Mouse (Mus musculus) kidney, postnatal 10 days (tissue): ENCODE measurements at regions not wholly inside any gene's neighbourhood (a gene's known extent, or its start where the extent isn't known, plus 50 kb on each side); places are given as distances from the start of the nearest gene placed in this dataset.

Source experiments
- DNase-seq: peaks from one replicate; pipeline ENCODE4 v3.0.0; 2021; ENCODE audit warnings: mixed read lengths

DNA sequence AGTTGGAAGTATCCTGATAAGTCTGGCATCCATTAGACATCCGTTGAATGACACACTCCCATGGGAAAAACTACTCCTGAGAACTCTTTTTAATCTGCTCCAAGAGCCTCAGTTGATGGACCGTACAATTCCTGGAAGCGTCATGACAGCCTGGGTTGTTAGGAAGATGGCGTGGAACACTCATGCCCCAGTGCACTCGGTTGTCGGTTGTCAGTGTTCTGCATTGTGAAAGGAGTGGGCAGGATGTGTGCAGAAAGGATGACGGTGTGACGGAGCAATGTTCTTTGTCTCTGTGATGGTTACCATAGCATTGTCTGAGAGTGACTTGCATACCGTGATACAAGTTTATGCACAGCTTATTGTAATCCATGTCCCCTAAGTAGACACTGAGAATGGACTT is 164.4 kb downstream of the Slc30a10 start:
- no peak for DNase-seq

DNA sequence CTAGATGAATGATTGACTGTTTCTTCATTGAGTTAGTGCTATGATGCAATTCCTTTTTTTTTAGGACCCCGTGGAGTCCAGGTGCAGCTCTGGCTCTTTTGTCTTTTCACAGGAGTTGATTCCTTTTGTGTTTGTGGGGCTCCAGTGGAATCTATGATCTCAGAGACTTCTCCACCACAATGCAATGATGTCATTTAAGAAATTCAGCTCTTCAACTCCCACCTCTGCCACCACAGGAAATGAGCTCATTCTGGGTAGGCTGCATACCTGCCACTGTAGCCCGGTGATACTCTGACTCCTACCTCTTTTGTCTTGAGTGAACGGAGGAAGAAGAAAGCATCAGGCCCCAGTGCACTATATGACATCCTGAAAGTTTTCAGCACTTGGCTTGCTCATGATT is 173.8 kb downstream of the Slc30a10 start:
- no peak for DNase-seq

DNA sequence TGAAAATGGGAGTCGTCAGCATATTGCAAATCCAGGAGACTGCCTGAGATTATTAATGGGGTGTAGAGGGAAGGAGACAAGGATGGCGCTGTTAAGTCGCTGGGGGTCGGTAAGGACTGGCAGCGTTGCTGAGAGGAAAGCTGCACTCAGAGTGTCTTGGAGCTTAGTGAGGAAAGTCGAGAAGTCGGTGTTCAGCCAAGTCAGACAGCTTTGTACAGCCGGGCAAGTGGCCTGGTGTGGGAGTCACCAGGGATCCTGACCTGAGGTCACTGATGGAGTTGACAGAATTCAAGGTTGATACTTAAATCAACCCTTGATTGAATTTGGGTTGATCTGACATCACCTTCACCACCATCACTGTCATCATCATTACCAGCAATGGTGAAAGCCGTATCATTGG is 175.3 kb downstream of the Slc30a10 start:
- no peak for DNase-seq

DNA sequence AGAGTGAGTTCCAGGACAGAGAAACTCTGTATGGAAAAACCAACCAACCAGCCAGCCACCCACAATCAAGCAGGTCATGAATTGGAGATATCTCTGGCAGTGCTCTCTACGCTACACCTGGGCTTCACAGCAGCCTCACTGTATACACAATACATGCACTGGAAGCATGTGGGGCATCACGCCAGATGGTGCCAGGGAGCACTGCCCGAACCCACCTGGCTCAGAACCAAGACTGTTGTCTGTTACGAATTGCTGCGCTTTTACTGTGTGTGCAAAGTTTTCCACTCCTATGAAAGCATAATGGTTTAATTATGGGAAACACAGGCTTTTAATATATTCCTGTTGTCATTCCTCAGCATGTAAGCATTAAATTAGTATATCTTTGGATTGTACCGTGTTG is 184.0 kb downstream of the Slc30a10 start:
- no peak for DNase-seq

DNA sequence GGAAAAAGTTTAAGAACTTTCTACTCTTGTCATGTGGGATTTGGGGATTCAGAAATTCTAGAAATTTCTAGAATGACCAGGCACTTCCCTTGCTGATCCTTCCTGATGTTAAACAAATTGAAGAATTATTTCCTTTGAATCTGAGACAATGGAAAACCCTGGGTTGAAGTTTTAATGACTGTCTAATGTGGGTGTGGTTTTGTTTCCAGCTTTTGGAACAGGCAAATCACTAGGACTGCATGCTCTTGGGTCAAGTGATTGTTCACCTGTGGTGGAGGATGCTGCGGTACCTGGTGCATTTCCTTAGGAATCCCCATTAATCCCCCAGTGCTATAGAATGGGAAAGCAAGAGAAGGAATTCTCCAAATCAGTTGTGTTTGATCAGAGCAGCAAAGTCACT is 184.8 kb downstream of the Slc30a10 start:
- DNase-seq, result no peak

DNA sequence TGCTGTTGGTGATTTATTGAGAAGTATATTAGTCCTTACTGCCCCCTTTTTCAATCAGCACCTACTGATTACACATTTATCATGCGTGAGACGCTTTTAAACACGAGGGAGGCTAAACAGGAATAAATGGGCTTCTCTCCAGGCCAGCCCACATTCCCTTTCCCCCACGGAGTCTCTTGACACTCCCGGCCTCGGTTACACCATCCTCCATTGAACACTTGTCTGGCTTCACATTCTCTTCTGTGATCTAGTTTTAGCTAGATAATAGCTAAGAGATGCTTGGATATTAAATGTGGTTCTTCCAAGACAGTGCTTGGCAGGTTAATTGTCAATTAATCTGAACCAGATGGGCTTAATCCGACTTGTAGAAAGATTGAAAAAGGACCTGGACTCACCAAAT is 189.4 kb downstream of the Slc30a10 start:
- DNase-seq, result no peak

DNA sequence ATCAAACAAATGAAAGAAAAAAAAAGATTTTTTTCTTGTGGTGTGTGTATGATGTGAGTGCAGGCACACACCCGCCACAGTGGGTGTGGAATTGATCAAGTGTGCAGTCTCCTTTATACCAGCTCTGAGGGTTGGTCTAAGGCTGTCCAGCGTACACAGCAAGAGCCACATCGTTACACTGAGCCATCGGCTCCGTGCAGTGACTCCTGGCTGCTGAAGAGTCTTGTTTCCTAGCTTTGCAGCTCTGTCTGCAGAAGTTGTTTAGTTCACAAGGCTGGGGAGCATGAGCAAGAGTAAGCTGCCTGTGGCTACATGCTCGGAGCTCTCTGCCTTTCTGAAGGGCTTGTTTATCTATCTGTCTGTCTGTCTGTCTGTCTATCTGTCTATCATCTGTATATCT is 193.5 kb downstream of the Slc30a10 start:
- no peak for DNase-seq

DNA sequence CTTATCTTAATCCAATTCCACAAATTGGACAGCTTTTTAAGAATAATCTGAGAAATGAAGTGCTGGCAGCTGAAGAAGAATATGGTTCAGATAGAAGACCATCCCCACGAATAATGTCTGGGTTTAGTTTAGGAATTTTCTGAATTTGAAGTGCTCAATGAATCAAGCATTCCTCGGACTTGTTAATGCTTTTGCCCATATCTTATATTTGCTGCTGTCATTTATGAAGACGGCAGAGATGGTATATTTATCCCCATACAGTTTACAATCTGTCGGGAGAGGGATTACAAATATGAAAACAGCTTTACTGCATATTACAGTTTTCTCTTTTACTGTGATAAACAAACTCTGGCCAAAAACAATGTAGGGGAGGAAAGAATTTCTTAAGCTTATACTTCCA is 194.3 kb downstream of the Slc30a10 start:
- DNase-seq, result no peak

DNA sequence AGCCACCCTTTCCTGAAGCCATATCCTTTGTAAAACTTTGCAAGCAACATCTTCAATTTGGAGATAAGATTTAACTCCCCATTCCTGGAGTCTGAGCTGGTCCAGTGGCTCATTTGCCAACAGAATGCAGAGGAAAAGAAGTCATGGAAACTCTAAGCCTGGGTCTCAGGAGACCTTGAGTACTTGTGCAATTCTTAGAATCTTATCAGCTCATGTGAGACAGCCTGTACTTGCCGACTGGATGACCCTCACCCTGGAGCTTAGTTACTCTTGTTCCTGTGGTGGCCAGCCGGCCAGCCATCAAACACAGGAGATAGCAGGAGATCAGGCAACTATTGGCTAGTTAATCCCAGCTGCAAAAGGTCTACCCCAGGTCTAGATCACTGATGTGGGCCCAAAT is 196.3 kb downstream of the Slc30a10 start:
- no peak for DNase-seq

DNA sequence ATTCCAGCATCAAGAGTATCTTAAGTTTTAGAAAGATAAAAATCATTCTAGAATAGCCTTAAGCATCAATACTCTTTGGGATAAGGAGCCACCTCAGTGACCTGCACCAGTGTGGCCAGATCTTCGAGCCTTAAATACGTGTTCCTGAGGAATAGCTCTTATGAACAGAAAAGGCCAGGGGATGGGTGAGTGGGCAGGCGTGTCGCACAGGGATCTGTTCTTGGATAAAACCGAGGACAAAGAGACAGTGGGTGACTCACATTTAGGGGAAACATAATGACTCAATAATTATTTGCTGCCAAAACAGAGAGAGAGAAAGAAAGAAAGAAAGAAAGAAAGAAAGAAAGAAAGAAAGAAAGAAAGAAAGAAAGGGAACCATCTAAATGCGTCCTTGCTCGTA is 200.4 kb downstream of the Slc30a10 start:
- no peak for DNase-seq

DNA sequence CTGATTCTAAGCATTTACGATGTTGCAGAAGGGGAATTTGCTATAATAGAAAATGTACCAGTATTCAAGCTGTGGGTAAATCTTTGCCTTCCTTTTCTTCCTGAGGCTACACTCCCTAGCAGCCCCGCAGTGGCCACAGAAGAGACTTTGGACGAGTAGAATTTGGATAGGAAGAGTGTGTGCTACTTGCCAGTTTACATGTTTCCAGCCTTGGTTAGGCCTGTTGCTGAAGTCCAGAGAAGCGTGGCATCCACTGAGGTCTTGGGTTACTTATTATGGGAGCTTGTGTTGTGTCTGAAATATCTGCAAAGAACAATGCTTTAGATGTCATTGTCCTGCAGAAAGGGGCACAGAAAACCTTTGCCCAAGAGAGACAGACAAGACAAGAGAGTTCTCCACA is 200.8 kb downstream of the Slc30a10 start:
- DNase-seq, result no peak

DNA sequence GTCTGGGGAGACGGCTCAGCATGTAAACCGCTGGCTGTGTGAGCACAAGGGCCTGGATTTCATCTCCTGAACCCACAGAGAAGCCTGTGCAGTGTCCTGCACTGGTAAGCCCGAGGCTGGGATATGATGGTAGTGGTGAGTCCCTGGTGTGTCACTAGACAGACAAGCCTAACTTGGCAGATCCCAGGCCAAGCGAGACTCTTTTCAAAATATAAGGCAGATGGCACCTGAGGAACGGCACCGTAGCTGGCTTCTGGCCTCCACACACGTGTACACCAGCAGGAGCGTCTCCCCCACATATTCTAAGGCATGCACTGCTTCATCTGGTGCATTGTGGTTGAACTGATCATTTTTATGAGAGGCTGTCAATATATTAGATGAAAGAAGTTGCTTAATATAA is 202.6 kb downstream of the Slc30a10 start:
- DNase-seq, result no peak

DNA sequence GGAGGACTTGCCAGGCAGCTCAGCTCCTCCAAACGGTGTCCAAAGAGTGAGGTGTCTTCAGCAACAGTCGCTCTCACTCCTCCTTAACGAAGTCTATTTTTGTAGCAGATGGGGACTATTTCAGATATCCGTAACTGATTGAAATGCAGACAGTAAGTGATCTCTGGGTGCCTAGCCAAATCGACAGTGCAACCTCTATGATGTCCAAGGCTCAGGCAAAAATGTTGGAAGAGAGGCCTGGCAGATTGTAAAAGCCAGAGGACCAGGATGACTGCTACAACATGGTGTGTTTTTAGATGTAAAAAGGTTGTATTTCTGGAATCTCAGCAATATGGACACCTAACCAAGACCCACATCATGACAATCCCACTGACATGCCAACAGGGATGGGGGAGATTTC is 204.8 kb downstream of the Slc30a10 start:
- DNase-seq, result no peak

DNA sequence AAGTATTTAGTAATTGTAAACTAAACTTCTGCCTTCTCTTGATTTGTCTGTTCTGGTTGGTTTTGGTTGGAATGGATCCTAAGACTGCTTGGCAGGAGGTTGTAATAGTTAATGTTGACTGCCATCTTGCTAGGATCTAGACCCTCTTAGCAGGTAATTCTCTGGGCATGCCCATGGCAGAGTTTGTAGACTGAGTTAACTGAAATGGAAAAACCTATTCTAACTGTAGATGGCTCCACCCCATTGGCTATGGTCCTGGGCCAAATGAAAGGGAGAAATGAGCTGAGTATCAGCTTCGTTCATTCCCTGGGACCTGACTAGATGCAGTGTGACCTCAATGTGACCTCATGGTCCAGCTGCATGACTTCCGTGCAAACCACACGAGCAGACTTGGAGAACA is 207.7 kb downstream of the Slc30a10 start:
- no peak for DNase-seq

DNA sequence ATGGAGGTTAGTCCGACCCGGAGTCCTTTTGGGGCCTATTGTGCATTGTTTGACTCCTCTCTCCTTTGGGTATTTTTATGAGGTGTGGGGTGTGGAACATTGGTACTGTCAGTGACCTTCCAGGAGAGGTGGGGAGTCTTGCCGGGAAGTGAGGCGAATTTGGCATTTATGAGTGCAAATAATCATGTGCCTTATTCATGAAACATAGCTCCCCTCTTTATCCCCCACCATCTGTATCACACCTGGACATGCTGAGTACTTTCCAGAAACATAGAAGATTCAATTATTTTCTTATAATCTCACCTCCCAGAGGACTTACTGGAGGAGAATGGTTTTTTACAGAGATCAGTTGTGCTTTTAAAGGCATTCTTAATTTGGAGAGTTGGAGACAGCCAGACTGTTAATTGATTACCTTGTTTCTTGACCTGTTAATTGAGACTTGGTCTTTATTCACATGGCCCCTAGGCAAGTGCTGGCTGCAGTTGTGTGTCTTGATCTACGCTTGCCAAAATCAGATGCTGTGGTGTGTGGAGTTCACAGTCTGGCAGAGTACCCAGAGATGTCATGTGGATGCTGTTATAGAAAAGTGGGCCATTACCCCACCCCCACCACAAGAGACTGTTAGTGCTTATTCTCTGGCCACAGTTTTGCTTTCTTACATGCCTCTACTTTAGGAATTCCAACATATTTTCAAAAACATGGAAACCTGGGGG is 215.5 kb downstream of the Slc30a10 start:
- DNase-seq, result no peak

DNA sequence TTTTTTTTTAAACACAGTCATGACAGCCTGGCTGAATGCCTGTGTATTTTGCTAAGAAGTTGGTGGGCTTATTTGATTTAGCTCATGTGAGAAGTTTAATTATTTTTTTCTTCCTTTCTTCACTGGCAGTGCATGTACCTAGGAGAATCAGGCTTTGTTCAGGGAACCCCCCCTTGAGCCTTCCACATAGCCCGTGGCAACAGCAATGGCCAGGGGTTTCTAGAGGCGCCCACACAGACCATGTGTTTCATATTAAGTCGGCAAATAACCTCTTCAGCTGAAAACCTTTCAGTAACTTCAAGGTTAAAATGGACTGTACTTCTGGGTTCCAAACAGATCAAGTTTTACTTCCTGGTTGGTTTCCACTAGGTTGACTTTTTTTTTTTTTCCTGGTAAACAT is 218.3 kb downstream of the Slc30a10 start:
- no peak for DNase-seq

DNA sequence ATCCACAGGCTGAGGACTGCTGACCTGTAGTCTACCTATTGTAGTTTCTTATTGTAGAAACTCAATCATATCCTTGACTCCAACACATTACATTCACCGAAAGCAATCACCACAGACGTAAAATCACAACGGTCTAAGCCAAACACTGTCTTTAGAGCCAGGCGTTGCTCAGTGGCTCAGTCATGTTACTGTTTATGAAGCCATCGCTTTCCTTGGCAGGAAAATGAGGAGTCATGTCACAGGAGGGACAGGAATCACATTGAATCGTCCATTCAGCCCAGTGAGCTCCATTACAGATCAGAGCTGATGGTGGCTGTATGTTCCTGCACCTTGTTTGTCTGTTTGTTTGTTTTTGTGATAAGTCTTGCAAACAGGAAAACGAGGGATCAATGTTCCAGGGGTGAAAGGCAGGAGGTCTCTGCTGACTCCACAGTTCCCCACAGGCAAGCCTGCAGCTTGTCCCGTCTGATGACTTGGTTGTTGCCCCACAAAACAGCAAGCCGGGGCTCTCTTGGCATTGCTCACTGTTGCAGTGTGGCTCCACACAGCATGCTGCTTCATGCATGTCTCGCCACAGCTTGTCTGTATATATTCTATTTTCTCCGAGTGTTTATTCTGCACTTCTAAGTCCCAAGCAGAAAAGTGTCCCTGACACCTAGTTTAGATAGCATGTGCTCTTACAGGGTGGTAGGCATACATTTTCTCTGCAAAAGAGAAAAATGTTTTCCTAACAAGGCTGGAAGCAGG is 221.2 kb downstream of the Slc30a10 start:
- no peak for DNase-seq

DNA sequence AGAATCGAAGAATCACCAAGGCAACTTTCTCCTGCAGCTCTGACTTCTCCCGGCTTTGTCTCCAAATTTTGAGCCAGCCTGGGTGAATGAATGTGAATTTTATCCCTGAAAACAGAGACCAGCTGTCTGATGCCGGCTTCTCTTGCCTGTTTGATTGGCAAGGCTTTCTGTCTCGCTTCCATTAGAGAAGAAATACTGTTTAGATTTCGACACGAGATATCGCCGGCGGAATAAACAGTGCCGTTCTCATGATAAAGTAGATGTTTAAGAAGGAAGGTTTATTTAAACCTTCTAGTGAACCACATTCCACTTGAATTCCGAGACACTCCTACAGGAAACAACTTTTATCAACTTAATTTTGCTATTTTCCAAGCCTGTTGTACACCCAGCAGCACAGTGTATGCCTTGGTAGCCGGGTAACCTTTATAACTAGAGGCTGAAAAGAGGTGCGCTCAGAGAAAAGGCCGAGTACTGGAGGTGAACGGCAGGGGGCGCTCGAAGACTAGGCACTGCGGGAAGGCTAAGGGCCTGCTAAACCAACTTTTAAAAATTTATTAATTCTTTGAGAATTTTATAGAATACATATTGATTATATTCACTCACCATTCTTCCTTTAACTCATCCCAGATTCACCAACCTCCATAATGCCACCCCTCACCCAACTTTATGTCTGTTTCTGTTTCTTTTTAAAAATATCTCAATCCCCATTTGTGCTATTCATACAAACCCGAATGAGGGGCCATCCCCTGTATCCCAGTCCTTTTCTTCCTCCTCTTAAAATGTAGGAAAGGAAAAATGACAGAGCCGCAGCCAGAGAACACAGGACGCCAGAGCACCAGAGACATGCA is 227.2 kb downstream of the Slc30a10 start:
- peak; percentile 90 for DNase-seq

DNA sequence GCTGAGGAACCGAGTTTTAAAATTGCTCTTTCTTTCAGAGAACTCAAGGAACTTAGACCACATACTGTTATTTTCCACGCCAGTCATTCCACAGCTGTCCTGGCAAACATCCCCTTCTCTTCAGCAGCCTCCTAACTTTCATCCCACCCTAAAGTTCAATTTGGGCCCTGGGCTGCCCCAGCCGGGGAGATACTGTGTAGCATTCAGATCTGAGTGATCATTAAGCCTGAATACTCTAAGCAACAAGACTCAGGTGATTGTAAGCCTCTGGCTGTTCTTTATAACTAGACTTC is 227.8 kb downstream of the Slc30a10 start:
- DNase-seq, result no peak

DNA sequence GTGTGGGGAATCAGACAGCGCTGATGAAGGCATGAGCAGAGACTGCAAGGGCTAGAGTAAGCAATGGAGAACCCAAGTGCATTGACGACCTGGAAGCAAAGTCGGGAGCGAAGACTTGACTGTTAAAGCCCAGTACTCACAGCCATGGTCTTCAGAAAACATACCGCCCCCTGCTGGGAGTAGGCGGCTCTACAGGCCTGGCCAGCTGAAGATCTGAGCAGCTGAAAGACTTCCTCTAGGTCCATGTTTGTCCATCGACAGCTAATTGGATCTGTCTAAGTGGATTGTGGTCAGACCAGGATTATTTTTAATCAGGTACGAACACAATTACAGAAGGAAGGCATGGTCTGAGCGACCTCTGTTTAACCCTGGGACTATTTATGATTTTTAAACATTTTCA is 230.0 kb downstream of the Slc30a10 start:
- DNase-seq, result peak; percentile 48

DNA sequence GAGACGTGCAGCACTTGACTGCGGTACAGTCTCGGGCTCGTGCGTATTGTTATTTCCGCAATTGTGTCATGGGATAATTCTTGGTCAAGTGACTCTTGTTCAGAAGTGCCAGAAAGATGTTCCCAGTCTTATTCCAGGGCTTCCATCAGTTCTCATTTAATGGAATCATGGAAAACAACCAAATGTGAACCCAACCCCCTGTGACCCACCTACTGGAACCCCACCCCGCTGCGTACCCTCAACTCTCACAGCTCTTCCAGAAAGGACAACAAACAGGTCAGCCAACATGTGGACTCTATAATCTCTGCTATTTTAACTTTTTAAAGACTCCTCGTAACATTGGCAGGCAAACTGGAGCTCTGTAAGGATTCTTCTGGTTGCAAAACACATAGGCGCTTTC is 233.9 kb downstream of the Slc30a10 start:
- DNase-seq, result no peak

DNA sequence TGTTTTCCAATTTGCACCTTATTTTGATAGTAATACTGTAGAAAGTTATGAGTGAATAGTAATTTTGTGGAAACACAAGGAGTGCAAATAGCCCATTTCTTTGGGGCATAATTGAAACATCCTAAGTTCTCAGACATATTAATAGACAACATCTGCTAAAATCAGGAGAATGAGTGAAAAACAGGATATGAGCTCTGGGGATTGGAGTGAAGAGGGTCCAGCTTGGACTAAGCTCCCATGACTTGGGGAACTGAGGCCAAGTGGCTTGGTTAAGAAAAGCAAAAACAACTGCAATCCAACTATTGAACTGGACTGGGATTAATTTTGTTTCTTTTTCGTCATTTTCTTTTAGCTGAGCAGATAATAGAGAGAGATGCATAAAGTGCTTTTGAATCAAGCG is 240.7 kb downstream of the Slc30a10 start:
- DNase-seq, result no peak

DNA sequence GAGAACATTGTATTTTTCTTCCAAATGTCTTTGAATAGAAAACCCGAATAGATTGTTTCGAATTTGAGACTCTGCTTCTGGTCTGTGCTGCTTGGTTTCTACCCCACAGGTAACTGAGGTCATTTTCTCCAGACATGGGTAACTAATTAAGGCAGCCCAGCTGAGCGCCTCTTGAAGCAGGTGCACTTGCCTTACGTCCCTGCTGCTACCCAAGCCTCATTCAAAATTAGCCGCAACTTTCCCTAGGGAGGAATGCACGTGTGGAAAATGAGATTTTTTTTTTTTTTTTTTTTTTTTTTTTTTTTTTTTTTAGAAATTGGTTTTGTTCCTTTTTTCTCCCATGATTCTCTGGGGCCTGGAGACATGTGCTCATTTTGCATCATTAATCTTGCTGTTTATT is 245.1 kb downstream of the Slc30a10 start:
- DNase-seq, result no peak

DNA sequence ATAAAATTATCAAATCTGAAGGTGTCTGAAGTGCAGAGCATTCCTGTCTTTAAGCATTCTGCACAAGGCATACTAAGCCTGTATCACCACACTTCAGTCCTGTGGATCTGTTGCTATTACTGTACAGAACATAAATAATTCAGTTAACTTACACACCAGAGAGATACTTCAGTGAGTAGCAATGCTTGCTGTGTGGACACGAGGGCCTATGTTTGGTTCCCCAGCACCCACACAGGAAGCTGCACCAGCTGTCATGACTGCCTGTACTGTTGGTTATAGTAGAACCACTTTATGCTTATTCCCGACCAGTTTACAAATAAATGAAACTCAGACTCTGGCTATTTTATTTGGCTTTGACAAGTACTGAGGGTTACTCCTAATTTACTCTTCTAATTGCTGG is 271.7 kb downstream of the Slc30a10 start:
- DNase-seq, result no peak
